Mouse (Mus musculus): ENCODE measurements around the gene Loxl1.
A peak's percentile ranks its signal among the peaks of the same experiment; 100 is the strongest.
"Not testable (repeated sequence)": the region's sequence is repeated elsewhere in the genome, so short reads cannot be mapped to it uniquely, and the experiment has no call there.

The Loxl1 gene

DNA sequence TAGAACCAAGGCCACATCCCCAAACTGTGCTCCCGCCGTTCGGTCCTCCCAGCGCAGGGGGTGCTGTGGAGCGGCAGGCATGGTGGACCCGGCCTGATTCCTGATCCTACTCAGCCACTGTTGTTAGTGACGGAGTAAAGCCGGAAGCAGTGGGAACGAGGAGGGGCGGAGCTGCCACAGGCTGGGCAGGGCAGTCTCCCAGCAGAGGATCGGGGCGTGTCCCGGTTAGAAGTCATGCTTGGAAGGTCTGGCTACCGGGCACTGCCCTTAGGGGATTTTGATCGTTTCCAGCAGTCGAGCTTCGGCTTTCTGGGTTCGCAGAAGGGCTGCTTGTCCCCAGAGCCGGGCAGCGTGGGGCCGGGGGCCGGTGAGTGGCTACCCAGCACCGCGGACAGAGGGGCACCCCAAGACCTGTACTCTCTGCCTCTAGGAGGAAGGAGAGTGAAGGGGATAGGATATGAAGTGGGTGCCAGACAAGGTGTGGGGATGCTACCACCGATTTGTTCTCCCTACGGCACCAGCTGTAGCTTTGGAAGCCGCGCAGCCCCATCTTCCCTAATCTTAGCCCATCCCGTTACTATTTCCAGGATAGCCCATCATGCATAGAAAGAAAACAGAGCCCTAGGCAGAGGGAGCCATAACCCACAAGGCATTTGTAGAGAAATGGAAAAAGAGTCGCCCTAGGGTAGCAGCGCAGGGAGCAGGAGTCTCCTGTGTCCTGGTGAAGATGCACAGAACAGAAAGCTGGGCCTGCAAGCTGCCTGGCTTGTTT lies 59.8 kb downstream of the Loxl1 start, which contains the start of gene Stoml1:
TSS of gene Stoml1 (plus strand) at position 132 of the 772 bp plus-strand sequence.
- peak; percentile 94 to 96 for DNase-seq (ENCODE audit: low spot score in 2 of 2)

DNA sequence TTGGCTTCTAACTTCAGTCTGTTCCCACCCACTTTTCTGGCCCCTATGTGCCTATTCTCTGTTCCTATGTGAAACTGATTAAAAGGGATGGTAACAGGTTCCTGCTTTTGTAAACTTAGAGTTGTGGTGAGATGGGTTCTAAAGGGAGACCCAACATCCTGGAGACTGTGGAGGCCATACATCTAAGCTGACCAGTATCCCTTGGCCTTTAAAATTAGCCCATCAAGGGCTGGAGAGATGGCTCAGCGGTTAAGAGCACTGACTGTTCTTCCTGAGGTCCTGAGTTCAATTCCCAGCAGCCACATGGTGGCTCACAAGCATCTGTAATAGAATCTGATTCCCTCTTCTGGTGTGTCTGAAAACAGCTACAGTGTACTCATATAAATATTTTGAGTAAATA lies 62.3 kb downstream of the Loxl1 start:
- DNase-seq (ENCODE audit: low spot score in 2 of 2): not testable (repeated sequence)

DNA sequence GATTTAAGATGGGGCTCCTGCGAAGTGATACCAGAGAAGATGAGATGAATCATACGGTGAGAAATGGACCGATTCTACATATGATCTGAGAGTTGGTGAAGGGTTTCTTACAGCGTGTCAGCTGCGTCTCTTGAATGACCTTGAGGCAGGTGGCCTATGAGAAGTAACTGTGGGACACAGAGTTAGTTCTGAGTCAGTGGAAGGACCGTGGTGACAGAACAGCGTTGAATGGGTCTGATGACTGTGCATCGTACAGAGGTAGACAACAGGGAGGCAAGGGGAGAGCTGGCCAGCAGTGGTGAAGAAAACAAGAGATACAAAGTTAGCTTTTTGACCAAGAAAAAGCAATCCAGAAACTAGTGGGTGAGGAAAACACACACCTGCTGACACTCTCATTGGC lies 62.7 kb downstream of the Loxl1 start:
- no peak for DNase-seq (ENCODE audit: low spot score in 2 of 2)

DNA sequence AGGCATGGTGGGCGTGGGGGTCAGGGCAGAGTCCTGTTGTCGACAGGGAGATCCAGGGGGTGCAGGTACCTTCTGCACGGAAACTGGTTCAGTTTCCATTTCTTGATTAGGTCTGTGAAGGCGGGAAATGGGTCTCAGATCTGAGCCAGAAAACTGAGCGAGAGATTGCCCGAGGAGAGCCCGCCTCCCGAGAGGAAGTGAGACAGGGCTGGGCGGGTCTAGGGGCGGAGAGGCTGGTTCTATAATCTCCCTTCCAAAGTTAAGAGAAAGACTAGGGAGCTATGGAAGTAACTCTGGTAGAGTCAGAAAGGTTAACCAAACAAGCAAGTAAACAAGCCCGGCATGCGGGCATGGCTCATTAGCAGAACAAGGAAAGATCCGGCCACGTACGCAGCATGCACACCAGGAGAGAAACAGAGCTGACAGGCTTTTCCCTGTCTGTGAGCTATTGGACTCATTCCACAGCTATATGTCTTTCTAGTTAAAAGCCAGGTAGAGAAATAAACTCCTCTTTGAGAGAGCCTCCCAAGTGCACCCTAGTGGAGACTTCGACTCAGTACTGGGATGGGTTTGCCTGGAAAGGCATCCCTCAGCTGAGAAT lies 63.3 kb downstream of the Loxl1 start, which contains the start of gene Pml:
TSS of gene Pml (minus strand) at position 195 of the 601 bp plus-strand sequence.
- DNase-seq (ENCODE audit: low spot score in 2 of 2): peak; percentile 80 to 86

DNA sequence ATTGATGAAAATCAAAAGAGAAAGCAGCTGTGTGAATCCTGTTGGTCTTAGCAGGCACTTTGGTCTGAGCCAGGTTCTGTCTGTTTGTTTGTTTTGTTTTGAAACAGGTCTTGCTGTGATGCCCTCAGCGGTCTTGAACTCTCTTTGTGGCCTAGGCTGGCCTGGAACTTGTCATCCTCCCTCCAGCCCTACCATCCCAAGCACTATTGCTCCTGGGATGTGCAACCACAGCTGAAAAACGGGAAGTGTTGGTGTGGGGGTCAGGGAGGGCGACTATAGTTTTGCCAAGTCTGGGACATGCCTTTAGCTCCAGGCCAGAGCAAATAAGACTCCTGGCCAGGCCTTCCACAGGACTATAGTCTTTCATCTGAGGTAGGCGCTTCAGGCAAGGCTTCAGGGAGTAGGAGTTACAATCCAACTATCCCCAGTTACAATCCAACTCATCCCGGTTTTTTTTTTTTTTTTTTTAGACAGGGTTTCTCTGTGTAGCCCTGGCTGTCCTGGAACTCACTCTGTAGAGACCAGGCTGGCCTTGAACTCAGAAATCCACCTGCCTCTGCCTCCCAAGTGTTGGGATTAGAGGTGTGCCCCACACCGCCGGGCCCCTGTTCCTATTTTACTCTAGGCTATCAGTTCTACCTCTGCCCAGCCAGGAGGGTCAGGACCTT lies 64.1 kb downstream of the Loxl1 start:
- DNase-seq (ENCODE audit: low spot score in 2 of 2): peak in 1 of 2 experiments; percentile 38

DNA sequence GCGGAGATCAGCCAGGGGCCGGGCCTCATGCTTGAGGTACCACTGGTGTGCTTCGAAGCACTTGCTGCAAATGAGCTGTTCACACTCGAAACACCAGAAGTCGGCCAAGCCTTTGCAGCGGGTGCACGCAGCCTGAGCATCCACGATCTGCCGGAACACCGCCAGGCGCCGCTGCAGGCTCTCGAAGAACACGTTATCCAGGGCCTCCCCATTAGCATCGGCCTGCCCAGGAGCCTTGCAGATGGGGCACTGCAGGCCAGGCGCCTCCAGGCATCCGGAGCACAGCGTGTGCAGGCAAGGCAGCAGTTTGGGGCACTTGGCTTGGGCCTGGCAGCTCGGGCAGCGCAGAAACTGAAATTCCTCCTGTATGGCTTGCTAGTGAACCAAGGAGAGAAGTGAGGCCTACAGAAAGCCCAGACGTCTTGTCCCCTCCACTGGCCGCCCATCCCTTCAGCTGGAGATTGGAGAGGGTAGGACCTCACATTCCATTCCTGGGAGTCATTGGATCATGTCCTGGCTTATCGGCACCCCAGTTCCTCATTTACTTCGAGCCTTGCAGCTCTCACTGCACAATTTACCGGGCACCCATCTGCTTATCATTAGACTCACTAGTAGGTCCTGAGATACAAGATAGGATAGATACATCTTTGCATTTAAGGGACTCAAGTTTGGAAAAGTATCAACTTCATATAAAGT lies 65.8 kb downstream of the Loxl1 start:
- peak; percentile 86 to 94 for DNase-seq (ENCODE audit: low spot score in 2 of 2)

DNA sequence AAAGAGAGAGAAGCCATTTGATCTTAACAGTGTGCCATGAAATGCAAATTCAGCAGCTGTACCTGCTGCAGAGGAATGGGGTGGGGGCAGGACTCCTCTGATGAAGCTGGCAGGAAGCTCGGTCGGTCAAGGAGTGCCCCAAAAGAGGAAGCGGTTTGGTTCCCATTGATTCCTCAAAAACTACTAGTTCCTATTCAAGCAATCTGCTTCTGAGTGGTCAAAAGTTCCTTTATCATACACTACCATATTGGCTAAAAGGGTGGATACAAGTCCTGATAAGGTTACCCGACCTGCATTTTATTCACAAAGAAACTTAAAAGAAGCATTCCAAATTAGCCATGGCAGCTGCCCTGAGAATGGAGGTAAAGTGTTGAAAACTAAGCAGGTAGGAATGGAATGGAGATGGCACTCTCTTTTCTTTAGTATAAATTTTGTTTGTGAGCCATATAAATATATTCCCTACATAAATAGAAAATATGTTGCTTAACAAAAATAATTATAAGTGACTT lies 66.8 kb downstream of the Loxl1 start:
- peak in 1 of 2 experiments; percentile 37 for DNase-seq (ENCODE audit: low spot score in 2 of 2)

DNA sequence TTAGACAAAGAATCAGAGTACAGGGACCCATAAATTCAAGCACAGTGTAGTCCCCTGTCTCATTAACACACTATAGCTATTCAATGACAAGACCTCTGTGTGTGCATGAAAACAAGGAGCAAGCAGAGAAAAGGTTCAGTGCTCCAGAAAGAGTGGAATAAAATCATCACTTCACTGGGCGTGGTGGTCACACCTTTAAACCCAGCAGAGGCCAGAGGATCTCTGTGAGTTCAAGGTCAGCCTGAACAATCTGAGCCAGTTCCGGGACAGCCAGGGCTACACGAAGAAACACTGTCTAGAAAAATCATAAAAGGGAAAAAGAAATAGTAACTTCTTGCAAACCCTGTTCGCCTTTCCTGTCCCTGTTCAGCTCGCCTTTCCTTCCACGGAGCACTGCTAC lies 69.3 kb downstream of the Loxl1 start:
- DNase-seq (ENCODE audit: low spot score in 2 of 2): no peak

DNA sequence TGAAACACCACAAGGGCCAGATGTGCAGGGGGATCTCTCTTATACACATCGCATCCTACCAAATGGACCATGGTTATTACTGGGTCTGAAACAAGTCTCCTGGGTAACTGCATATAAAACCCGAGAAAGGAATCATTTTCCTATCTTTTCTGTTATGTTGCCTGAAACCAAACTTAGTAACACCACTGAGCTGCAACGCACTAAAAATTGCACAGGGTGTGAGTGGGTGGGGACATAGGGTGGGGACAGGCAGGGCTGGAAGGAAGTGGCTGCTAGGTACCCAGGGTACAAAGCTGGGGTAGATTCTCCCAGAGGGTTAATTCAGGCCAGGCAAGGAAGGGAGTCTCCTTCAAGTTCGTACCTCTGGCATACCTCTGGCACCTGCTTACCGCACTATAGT lies 70.3 kb downstream of the Loxl1 start:
- no peak for DNase-seq (ENCODE audit: low spot score in 2 of 2)

DNA sequence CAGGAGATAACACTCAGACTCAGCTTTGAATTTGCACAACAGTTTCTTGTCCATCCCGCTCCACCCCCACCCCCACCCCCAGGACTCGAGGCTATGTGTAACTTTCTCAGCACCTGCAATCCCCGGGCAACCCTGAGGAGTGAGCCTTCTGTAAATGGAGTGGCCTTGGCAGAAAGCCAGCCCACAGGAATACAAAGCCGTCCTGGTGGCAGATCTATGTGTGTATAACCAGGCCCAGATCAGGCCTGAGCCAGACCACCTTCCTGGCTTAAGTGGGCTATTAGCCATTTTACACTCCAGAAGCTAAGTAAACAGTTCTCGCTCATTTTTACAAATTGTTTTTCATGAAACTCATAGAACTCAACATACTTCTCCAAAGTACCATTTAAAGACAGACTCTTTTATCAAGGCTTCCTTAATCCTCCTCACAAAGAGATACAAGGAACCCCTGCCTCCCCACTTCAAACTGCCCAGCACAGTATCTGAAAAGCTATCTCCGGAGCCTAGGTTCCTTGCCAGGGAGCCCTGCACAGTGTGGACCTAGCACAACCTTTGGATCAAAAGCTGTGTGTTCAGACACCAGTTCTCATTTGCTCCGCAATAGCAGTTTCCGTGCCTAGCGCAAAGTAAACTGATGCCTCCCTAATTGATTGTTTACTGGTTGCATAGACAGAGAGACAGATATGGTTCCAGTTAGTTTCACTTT lies 71.1 kb downstream of the Loxl1 start:
- no peak for DNase-seq (ENCODE audit: low spot score in 2 of 2)

All from spleen, postnatal 10 days (tissue).